Mouse (Mus musculus): ENCODE measurements around the gene Slc9a9.
A peak's percentile ranks its signal among the peaks of the same experiment; 100 is the strongest.

Gene Slc9a9

DNA sequence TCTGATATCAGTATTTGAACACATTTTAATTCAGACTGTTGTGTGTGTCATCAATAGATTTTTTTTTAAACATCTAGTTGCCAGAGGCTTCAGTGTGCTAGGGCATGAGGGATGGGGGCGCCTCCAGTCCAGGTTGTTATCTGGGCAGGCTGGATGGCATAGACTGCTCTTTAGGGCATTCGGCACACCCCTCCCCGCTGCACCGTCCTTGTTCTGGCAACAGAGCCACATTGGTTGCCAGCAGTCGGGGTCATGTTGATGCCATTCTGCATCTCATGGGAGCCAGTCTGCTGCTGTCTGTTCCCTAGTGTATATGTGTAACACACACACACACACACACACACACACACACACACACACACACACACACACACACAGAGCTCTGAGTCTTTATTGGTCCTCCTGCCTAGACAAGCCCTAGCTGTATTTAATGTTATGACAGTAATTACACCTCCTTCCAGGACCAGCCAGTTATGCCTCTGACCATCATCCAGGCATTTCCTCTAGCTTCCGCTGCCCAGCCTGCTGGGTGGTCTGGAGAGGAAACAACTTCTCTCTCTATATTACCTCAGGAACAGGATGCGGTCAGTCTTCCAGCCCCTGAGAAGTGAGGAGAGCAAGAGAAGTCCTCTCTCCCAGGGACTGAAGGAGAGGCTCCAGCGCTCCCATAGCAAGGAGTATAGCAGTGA, 63.0 kb downstream of the Slc9a9 start:
- DNase-seq (ENCODE audit: low read depth) = peak; percentile 63

DNA sequence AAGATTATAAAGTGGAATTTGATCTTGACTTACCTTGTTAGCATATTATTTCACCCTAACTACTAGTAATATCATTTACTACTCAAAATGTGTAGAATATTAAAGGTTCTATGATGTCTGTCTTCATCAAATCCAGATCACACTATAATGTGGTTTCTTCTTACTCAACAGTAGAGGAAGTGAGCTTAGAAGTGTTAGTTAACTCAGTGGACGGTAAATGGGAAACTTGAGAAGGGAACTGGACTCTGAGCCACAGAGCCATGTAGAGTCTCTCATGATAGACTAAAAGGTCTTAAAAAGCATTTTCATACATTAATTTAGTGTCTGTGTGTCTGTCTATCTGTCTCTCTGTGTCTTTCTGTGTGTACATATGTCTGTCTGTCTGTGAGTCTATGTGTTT, 64.6 kb downstream of the Slc9a9 start:
- DNase-seq (ENCODE audit: low read depth) = peak; percentile 64

DNA sequence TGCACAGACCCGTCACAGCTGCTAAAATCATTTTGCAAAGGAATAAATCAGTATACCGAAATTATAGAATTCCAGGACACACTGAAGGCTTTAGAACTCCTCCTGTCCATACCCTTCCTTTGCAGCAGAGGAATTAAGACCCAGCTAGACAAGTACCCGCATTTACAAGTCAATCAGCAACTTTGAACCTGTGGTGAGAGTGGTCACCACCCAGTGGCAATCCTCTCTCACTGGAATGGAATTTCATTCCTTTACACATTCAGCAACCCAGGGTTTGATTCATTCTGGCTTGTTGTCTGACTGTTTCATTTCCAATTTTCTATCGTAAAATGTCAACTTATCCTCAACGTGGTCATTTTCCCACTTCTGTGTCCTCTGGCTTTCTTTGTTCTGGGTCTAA, 67.5 kb downstream of the Slc9a9 start:
- no peak for DNase-seq (ENCODE audit: low read depth)

DNA sequence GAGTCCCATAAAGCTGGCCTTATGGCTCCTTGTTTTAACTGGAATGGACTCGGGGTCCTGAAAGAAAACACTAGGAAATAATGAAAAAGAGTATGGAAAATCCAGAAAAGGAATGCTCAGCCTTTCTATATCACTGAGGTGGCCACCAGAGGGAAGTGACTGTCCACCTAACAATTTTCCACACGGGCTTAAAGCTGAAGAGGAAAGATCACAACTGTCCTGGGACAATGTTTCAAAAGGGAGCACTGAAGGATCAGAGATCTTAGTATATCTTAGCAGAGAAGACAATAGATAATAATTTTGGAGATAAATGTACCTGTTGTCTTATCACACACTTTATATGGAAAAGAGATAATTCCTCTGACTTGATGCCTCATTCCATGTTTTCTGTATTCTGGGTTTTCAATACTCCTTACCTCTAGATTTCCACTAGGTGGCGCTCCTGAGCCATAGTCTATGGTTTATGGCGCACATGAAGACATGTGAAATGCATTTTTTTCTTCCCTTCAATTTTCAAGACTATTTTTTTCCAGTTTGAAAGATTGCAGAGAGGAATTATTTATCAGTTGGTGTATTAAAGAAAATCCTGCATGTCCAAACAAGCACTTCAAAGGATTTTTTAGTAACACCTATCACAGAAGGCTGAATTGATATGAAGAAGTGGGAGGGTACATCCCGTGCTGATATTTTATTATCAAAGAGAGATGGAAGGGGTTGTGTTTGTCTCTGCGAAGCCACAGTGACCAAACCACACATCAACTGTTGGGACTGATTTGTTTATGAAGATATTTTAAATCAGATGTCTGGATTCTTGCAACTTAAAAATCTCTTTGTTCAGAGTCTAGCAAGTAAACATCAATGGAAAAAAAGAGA, 69.1 kb downstream of the Slc9a9 start:
- DNase-seq (ENCODE audit: low read depth) = peak; percentile 79

DNA sequence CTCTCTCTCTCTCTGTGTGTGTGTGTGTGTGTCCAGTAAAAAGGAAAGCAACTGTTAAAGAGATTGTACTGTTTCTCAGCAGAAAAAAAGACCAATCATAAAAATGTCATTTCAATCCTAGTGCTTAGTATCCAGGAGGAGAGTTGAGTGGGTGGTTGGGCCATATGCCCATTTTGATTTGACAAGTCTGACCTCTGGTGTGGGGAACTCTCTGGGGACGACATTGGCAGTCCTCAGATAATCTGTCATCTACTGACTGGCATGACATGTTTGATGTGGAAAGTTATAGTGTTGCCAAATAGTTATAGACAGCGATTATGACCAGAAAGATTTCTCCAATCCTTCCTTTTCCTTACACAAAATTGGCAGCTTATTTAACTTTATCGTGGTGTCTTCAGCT, 71.1 kb downstream of the Slc9a9 start:
- no peak for DNase-seq (ENCODE audit: low read depth)

DNA sequence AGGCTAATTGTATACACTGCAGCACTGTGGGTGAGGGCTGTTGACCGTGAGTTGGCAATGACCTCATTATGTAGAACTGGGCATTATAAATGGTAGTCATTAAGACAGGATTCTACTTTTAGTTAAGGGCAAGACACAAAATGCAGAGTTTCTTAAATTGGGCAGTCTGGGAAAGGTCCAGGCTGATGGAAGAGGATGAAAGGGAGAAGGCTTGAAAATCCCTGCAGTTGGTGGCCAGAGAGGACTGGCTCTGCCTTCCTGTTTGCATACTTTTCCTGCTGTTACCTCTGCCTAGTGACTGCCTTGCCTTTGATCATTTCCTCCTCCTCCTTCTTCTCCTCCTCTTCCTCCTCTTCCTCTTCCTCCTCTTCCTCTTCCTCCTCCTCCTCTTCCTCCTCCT, 73.6 kb downstream of the Slc9a9 start:
- DNase-seq (ENCODE audit: low read depth) = no peak

DNA sequence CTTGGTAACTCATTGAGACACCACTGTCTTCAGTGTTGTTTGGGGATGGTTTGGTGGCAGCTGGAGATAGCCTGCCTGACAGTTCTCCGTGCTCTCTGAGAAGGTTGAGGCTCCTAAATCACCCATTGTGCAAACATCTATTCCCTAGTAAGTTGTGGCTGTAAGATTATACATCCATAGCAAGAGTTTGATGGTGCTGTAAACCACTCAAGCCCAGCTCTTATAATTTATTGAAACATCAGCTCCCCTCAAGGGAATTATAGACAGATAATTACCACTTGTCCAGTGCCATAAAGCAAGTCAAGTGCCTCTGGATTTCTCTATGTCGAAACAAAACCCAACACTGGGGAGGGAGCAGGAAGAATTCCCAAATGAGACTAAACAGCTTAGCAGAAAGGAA, 78.8 kb downstream of the Slc9a9 start:
- no peak for DNase-seq (ENCODE audit: low read depth)

DNA sequence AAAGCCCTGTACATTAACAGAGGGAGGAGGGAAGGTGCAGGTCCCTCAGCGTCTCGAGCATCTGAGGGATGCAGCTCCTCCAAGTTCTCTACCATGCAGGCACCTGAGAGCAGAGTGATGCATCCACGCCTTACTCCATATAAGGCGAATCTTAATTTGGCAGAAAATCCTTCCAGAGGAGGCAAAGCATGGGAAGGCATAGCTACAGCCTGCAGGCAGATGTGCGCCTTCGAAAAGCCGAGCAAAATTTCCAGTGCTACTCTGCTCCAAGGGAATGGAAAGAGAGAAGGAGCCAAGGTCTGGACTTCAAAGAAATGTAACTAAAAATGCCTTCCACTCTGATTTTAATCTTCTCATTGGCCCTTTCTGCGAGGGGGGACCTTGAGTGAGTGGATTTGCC, 80.5 kb downstream of the Slc9a9 start:
- DNase-seq (ENCODE audit: low read depth) = no peak

DNA sequence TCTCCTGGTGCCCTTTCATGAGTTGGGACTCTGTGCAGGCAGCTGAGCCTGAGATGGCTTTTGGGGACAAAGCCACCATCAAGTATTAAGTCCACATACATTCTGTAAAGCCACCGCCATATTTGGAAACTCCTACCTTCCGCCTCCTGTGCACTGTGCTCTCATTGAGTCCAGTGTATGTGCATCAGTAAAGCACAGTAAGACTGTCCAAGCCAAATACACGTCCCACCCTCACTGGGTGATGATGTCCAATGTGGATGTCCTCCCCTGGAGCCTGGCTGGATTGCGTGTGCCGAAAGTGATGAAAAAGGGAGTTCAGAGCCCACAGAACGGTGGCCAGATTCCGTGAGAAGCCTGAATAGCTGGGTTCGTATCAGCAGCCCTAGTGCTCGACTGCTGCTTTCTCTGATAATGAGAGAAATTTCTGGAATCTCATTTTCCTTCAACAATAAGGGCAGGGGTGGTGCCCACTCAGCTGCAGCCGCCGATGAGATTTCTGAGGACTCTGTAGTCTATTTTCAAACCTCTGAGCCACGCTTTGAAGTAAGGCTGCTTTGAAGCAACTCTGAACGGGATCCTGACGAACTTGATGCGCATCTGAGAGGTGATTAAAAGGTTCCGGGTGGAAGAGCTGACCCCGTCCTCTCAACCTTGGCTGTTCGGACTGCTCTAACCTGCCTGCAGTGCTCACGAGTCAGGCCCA, 81.4 kb downstream of the Slc9a9 start:
- DNase-seq (ENCODE audit: low read depth) = no peak

DNA sequence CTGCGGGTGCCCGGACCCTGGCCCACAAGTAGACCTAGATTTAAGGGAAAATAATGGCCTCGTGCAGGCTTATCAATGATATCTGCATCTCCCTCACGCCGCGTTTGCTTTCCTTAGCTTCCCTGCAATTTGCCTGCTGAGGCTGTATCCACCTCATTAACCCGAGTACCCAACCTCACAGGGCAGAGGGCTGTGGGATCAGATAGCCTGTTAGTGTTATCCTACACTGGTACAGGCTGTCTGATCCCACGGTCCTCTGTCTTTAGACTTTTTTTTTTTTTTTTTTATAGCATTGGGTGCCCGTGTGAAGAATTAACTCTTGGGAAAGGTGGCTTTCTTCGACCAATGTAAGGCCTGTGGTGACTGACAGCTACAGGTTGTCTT, 81.9 kb downstream of the Slc9a9 start:
- DNase-seq (ENCODE audit: low read depth) = no peak

DNA sequence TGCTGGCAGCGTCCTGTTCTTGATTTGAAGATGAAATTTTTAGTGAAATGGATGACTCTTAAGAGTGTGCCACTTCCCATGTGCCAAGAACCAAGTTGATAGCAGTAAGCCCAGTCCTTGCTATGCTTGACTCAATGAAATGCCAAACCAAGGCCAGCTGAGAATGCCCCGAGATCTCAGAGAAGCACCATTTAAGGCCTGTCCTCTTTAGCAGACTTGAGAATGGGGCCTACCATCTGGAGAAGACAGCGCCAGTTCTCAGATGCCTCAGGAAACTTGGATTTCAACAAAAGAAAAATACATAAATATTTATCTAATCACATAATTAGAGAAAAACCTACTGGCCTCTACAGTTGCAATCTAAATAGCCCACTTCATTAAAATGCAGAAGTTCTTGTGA, 82.4 kb downstream of the Slc9a9 start:
- no peak for DNase-seq (ENCODE audit: low read depth)

DNA sequence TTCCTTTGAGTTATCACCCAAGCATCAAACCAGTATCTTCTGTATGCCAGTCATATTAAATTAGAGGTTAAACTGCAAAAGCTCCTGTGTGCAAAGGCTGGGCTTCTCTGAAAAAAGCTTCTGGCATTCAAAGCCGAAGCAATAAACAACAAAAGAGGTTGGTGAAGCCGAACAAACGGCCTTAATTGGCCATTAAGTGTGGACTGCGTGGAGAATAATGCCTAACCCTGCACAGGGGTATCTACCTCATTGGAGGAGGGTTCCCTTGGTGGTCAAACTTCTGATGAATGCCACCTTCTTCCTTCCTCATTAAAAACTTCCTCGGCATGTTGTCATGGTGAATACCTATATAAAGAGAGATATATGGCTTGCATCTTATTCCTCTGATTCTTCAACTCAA, 90.2 kb downstream of the Slc9a9 start:
- DNase-seq (ENCODE audit: low read depth) = no peak

DNA sequence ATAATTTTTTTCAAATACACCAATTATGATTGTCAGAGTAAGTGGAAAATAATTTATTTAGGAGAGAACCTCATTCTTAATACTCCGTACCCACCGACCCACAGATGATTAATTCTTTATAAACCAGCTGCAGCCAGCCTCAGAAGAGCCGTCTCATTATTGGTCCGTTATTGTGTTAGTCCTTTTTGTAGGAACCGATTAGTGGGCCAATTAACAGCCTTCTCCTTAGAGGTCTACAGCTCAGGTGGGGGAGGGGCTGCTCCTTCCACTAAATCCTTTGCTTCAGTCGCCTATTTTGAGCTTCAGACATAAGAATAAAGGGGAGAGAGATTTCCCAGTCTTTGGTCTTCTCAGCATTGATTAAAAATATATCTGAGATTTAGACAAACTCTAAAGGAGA, 98.4 kb downstream of the Slc9a9 start:
- no peak for DNase-seq (ENCODE audit: low read depth)

DNA sequence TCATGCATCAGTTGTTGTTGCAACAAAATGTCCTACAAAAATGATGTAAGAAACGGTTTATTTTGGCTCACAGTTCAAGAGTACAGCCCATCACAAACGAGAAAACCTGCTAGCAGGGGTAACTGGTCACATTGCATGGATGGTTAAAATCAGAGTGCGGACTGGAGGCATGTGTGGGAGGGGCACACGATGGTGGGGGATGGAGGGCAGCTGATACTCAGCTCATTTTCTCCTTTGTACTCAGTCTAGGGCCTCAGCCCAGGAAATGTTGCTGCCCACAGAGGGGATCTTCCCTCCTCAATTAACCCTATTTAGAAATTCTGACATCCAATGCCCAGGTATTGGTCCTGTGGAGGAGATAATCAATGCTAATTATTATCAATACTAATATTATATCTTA, 98.8 kb downstream of the Slc9a9 start:
- no peak for DNase-seq (ENCODE audit: low read depth)

DNA sequence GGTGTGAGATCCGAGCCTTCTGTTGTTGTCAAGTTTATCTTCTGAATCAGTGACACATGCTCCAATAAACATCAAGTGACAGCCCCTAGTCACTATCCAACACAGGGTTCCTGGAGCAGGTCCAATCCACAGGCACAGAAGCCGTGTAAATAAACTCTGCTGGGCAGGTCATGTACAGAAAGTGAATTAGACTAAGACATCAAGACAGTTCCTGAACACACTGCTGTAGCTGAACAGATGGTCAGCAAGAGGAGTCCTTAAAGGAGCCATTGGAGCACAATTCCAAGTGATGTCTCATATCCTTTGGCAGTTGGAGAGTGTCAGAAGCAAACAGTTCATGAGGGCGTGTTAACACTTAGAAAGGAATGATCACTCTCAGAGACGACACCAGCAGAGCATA, 103.6 kb downstream of the Slc9a9 start:
- no peak for DNase-seq (ENCODE audit: low read depth)

DNA sequence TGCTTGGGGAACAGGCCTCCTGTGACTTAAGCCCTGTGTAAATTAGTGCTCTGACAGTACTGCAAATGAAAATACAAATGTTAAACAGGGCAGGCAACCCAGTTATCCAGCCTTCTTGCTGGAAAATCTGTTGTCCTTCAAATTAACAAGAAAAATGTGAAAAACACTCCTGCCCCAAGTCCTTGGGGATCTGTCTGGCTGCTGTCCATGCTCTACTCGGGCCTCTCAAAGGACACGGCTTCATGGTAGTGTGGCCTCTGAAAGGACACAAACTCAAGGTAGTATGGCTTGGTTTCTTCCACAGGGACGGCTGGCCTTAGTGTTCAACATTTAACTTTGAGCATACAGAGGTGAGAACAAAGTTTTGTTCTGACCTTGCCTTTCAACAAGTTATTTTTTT, 118.6 kb downstream of the Slc9a9 start:
- no peak for DNase-seq (ENCODE audit: low read depth)

DNA sequence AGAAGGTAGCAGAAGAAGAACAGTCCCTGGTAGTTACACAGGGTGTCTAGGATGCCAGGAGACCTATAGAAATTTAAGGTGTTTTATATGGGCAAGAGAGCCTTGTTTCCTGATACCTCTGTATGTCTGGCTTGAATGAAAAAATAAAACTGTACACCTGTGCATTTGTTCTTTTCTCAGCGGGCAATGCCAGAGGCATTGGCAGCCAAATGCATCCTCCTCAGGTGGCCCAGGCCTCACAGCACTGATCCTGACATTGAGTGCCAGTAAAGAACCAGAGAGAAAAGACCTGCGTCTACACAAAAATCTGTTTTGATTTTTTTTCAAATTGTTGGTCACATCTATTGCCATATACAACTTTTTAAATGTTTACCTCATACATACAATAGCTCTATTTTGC, 121.3 kb downstream of the Slc9a9 start:
- no peak for DNase-seq (ENCODE audit: low read depth)

DNA sequence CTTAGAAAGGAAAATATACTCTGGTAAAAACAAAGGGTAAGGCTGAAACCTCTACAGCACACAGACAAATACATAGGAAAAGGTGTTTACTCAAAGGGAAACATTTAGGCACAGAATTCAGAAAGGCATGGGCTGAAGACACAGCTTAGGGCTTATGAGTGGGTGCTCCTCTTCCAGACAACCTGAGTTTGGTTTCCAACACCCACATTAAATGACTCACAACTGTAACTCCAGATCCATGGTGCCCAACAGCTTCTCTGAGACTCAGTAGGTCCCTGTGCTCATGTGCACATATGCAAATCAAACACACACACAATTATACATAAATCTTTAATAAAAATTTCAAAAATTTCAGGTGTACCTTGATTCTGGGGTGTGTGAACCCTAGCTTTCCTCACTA, 133.4 kb downstream of the Slc9a9 start:
- no peak for DNase-seq (ENCODE audit: low read depth)

DNA sequence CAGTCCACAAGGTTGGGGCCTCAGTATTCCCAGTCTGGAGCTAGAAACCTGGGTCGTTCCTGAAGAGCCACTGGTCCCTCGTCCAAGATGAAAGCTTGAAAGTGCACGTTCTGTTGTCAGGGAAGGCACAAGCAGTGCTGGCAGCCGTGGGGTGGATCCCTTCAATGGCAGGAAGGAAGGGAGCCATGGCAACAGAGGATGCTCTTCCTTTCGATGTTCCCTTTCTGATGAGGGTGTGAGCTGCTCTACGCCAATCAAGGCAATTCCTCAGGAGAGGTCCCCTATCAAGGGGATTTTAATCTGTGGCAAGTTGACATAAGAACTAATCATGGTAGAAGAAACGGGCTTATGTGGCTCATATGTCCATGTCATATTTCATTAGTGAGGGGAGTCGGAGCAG, 135.8 kb downstream of the Slc9a9 start:
- no peak for DNase-seq (ENCODE audit: low read depth)

DNA sequence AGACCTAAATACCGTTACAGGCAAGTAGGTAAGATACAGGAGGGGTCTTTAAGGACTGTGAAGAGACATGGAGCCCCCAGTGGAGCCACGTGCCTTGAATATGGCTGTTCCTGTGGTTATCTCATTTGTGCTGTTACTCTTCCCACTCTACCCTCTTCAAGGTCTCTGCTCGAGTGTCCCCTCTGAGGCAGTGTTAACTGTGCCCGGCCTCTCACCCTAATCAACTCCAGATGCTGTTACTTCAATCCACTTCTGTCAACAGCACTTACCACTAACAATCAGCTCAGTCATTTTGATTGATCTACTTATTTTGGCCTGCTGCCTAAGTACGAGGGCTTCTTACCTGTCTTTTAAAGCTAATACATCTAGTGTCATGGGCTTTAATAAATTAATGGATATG, 145.8 kb downstream of the Slc9a9 start:
- DNase-seq (ENCODE audit: low read depth) = no peak

DNA sequence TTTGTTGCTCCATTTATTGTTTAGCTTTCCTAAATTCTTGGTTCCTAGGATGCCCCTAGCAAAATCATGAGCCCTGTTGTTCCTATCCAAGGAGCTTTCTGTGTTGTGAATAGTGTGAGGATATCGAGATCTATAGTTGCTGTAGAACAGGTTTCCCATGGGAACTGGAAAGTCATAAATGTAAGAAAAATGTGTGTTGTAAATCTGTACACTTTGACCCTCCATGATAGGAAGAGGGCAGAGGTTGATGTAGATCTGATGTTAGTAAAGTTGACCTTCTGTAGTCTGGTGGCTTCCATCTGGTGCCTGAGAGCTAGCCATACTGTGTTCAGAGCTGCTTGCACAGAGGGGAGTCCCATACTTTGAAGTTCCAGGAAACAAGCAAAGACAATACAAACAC, 151.6 kb downstream of the Slc9a9 start:
- no peak for DNase-seq (ENCODE audit: low read depth)

DNA sequence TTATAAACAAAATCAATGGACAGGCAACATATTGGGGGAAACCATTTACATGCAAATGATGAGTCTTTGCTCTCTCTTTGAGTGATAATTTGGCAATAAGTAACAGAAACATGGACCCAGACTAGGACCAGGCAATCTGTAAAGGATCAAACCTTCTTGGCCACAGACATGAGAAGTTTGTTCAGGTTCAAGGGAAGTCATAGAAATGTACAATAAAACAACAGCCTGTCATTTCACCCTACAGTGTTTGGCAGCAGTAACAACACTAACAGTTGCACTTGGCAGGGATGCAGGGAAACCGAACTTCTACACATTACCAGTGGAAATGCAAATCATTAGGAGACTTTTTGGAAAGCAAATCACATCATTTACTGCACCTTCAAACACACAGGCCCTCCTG, 164.1 kb downstream of the Slc9a9 start:
- no peak for DNase-seq (ENCODE audit: low read depth)

DNA sequence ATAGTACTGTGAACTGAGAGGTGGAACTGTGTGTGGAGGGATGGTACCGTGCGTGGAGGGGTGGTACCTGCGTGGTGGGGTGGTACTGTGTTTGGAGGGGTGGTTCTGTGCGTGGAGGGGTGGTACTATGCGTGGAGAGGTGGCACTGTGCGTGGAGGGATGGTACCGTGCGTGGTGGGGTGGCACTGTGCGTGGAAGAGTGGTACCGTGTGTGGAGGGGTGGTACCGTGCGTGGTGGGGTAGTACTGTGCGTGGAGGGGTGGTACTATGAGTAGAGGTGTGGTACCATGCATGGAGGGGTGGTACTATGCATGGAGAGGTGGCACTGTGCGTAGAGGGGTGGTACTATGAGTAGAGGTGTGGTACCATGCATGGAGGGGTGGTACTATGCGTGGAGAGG, 167.7 kb downstream of the Slc9a9 start:
- DNase-seq (ENCODE audit: low read depth) = no peak
